Mouse (Mus musculus) layer of hippocampus, adult 11-12 months (tissue): ENCODE measurements around the gene Pde4d.

Experiments used
- DNase-seq: peaks from one replicate; pipeline ENCODE4 v3.0.0; 2022; ENCODE audit warnings: low spot score

Pde4d gene

DNA sequence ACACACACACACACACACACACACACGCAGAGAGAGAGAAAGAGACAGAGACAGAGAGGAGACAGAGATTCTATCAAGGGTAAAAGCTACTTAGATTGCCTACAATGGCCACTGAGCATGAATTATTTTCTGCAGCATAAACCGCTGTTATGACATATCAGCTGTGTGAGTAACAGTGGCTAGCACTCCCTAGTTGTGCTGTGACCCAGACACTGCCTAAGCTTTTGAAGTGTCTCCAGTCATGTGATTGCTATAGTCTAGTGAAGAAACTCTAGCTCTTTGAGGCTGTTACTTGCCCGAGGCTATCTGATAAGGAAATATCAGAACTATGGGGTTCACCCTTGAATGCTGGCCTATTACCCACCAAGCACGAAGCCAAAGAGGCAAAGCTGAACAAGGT lies 1058.7 kb downstream of the Pde4d start:
- DNase-seq, result no peak

DNA sequence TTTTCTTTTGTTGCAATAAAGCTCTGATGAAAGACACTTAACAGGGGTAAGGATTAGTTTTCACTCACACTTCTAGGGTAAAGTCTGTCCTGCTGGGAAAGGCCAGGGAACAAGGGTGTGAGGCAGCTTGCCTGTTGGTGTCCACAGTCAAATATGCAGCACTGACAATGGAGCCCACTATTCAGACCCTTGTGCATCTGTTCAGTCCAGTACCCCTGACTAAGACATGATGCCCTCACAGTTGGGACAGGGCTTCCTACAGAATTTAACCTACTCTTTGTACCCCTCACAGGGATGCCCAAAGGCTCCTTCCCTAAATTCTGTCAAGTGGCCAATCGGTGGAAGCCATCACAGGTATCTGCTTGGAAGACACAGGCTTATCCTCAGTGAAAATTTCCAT lies 1068.4 kb downstream of the Pde4d start:
- DNase-seq, result no peak

DNA sequence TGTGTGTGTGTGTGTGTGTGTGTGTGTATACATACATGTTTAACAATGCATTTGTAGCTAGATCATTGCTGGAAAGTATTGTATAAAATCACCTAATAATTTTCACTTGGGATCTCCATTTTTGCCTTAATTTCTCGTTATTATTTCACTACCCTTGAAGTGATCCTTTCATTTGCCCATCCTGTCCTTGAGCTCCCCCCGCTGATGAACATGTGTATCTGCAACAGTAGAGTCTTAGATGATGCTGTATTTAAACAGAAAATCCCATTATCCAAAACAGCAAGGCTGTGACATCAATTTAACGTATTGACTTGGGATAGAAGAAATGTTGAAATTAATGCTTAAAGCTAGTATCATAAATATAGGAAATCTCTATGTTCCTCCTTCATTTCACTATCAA lies 1069.7 kb downstream of the Pde4d start:
- DNase-seq, result no peak

DNA sequence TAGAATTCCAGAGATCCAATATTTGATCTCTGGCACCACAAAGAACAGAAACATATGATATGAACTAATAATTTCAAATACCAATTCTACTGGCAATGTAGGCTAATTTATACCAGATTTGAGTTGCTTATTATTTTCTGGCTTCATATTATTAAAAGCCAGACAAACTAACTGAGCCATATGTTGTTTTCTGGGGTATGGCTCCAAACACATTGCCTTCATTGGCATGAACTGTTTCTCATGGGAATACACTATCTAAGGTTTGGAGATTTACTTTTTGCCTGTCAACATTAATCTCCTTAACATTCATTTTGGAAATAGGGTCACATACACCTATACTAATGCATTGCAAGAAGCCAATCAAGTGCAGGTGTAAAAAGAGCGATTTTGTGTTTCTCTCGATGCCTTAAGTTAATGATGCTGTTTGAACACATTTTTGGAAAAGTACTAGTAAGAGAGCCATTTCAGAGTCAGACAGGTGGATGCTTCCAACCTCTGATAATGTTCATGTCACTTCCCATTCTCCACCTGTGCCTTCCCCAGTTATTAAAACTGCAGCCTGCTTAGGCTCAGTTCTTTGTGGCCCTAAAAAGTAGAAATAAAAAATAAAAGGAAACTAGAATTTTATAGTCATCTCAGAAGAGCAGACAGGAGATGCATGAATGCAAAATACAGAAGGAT lies 1070.4 kb downstream of the Pde4d start:
- no peak for DNase-seq

DNA sequence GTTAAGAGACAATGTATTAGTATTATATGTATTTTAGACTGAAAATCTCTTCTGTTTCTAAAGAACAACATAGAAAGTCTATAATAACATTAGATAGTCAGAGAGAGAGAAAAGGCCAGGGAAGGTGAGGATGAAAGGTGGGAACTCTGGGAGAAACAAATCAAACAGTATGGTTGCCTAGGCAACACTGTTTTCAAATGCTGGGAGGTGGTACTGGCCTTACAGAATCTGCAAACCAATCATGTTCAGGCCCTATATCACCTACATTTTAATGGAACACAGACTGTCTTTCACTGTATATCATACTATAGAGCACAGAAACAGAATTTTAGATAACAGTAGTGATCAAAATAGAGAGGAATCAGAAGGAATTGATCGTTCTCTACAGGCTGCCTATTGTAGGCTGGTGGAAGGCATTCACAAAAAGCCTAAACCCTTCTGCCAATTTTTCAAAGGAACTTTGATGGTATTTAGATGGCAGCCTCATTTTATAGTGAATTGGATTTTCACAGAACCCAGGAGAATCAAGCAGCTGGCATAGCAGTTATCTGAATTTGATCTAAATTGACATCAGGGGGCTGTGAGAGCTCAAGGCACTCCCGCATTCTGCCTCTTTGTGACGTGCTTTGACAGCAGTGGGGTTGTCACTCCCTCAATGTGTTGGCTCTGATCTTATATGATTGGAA lies 1084.2 kb downstream of the Pde4d start:
- no peak for DNase-seq

DNA sequence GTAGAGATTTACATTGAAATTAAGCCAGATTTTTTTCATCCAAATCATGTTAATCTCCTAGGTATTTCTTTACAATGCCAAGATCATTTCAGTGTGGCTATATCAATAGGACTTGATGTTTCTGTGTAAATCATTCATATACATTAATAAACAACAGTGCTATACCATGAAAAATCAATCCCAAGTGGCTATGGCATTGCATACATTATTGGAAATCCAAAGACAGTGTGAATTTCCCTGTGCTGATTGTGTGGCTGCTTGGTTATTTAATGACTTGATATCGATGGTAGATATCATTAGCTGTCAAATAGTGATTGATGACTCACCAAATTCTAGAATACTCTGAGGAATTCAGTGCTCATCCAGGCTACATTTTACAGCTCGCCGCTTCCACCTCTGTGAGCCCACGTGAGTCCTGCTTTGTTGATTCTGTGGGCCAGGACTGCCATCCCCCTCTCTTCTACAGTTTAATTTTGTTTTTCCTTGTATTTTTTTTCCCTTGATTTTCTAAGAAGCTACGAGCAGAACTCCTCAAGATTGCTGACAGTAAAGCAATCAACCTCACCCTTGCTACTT lies 1085.0 kb downstream of the Pde4d start:
- no peak for DNase-seq

DNA sequence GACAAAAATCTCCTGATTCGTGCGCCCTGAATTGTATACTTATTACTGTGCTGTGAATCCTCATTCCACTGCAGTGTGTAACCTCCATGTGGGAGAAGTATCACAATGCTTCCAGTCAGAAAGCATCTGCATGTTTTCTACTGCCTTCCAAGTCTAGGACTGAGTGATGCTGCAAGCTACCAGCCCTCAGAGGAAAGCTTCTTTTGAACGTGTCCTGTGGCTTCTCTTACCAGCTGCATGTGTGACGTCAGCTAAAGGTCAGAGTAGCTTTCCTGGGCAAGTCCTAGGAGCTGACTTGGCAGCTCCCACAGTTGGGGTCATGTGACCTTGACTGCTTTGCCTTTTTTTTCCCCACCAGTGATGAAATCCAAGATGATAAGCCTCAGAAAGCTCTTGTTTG lies 1086.9 kb downstream of the Pde4d start:
- no peak for DNase-seq

DNA sequence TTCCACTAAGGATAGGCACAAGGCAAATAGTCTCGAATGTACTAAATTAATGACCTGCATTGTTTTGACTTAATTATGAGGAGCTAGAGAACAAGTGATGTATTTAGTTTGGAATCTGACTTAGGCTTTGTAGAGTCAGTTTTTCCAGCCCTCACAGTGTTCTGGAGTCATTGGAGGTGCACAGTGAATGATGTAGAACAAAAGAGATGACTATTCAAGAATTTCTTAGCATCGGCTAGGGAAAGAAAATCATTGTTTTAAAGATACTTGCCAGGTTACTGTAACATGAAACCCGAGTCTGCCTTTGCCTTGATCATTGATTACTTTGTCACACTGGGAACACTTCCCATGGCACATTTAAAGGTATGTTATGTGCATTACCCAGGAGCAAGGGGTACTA lies 1089.6 kb downstream of the Pde4d start:
- no peak for DNase-seq

DNA sequence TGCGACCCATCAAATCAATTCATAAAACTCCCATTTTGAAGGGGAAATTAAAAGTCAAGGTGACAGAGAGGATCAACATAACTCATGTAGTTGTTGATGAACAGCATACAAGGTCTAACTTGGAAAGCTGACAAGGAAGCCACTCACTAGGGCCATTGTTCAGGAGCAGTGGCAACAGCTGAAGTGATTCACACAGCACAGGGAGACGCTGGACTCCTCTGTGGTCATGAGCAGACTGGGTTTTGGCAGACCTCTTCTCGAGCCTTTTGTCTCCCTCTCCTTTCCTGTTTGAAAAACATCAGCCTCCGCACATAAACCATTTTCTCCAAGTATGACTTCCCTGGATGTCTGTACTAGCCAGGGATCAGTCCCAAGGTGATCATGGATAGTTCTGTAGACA lies 1094.9 kb downstream of the Pde4d start:
- no peak for DNase-seq

DNA sequence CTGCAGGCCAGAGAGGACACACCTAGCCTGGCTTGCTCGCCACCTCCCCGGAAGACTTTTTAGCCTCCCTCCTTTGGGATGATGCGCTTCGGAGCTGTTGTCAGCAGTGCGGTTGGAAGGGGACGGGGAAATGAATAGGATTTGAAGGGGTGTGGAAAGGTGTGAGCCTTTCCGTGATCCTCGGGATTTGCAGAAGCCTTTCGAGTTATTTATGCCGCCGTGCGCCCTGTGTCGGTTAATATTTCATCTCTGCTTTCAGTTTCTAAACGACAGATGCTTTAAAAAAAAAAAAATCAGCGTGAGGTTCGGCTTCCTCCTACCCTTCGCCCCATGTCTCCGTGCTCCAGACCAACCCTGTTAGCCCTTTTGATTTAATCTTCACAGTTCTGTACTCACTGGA lies 1096.6 kb downstream of the Pde4d start:
- DNase-seq, result no peak

DNA sequence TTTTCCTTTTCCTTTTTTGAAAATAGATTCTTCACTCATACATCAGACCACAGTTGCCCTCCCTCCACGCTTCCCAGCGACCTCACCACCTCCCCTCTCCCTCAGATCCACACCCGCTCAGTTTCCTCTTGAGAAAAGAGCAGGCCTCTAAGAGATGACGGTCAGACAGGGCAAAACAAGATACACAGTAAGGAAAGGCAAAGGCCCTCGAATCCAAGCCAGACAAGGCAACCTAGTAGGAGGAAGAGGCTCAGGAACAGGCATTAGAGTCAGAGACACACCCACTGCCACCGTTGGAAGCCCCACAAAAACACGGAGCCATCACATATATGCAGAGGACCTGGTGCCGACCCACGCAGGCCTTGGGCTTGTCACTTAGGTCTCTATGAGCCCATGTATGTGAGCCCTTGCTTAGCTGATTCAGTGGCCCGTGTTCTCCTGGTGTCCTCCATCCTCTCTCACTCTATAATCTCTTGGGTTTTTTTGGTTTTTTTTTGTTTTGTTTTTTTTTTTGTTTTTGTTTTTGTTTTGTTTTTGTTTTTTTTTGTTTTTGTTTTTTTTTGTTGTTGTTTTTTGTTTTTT lies 1097.3 kb downstream of the Pde4d start:
- DNase-seq, result no peak

DNA sequence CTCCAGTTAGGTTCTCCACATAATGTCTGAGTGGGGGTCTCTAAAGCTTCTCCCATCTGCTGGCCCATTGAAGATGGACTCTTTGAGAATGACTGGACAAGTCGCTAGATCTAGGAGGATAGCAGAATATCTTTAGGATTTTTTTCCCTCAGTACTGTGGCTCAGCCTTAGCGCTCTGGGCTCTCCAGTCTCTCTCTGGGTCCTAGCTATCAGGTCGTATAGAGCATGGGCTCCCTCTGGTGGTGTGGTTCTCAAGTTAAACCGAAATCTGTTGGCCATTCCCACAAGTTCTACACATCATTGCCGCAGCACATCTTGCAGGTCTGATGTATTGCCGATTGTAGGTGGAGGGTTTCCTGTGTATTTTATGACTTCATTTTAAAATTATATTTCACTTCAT lies 1098.0 kb downstream of the Pde4d start:
- peak; percentile 87 for DNase-seq

DNA sequence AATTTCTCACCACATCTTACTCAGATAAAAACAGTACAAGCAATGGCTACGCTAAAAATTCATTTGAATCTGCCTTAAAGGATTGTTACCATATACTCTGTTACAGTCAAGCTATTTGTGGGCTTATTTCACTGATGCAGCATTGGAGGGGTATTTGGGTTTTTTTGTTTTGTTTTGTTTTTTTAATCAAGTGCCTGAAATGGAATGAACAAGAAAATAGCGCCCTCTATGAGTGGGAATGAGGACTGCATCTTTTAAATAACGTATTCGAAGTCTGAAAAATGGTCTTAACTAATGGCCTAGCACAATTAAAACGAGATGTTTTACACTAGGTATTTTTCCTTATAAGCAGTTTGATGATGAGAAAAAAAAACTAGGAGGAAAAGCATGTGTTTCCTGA lies 1098.5 kb downstream of the Pde4d start:
- DNase-seq, result no peak

DNA sequence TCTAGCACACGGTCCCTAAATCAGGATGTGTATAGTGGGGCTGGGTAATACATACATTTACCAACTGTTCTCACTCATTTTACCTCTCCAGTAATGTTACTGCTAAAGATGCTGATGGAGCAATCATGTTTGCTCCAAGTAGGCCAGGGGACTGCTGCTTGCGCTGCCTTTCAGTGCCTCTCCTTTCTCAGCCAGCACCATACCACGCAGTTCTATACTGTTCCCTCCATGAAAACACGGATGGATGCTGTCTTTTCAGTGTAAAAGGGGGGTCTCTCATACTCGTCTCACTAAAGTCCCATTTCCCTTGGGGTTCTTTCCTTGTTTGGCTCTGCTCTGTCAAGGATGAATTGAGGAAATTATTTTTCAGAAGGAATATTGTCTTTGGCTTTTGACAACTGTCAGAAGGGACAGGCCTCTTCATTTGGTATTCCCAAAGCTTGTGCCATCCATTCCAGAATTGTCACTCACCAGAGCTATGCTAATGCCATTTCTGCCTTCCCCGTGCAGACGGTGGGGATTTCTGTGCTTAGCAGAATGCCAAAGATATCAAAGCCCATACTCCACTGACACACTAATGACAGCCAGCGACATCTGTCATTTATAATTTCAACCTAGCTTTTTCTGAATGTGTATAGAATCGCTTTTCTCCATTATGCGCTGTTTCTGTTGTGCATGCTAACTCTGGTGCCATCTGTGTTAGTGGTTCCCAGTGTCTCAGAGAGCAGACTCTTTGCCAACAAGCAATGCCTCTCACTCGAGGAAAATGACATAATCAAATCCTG lies 1099.2 kb downstream of the Pde4d start:
- DNase-seq, result no peak

DNA sequence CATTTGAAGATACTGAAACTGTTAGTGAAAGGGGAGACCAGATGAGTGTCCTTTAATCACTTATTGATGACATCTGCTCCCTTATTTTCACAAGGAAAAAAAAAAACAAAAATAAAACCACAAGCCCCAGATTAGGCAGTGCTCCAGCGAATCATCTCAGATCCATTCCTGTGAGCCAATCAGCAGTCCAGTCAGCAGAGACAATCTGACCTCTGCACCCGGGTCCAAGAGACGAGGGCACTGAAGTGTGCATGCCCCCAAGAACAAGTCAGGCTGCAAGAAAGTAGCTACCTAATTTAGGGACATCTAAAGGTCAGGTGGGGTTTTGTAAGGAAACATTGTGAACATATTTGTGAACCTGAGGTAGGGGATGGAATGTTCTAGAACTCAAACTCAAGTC lies 1102.1 kb downstream of the Pde4d start:
- DNase-seq, result no peak

DNA sequence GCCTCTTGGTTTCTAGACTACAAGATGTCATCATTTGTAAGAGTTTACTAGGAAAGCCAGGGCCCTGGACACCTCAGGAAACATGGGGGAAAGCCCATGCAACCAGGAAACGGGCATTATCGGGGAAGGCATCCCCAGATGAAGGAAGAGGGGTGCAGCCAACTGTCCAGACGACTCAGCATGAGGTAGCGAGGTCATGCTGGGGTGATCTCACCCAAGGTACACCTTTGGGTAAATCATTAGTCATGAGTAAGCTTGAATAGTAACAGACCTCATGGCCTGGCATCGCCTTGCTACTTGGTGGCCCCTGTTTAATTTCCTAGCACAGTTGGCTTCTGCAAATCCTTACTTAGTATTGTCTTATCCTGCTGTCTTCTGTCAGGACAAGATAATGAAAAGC lies 1105.8 kb downstream of the Pde4d start:
- DNase-seq, result no peak

DNA sequence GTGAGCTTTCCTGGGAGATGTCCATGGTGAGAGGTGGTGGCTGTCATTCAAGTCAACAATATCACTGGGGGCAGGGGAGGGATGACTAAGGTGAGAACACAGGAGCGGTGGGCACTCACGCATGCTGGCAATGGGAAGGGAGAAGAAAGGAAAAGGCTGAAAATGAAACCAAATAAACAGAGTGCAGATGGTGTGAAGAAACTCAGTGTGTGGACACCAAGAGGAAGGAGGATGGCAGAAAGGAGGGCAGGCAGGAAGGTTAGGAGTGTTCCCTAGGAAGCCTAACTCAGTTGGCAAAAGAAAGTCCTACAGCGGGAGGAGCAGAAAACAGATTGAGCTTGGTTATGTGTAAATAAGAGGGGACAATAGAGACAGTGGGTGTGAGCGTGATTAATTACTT lies 1107.1 kb downstream of the Pde4d start:
- DNase-seq, result no peak

DNA sequence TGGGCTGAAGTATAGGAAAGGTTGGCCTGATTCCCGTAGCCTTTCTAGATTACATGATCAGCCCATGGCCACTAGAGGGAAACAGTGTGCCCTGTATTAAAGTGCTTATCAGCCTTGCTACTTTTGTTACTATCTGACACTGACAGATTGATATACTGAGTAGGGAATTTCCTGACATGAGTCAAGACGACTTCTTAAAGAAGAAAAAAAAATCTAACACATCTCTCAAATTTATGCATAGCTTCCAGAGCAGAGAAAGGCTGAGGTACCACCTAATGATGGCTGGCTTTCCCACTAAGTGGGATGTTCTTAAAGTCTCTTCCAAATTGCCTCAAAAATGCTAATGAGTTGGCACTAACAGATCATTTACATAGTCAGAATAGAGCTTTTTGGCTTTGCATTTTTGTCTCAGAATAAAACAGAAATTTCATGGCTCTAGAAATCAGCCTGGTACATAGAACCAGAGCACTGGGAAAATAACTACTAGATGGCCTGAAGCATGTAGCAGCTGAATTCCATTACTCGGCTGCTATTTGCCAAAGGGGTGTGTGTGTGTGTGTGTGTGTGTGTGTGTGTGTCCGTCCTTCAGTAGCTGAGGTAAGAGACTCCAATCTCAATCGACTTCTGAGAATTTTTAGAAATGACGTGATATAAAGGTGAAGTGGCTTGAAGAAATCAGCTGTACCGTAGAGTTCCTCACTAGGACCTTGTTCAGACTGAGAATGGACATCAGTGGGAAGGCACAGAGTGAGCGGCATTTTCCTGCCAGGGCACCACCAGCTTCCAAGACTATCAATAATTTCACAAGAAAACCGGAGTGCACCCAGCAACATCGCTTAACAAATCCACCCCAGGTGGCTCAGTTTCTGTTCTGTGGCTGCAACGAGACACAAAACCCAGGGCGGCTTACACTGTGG lies 1108.9 kb downstream of the Pde4d start:
- DNase-seq, result peak; percentile 65

DNA sequence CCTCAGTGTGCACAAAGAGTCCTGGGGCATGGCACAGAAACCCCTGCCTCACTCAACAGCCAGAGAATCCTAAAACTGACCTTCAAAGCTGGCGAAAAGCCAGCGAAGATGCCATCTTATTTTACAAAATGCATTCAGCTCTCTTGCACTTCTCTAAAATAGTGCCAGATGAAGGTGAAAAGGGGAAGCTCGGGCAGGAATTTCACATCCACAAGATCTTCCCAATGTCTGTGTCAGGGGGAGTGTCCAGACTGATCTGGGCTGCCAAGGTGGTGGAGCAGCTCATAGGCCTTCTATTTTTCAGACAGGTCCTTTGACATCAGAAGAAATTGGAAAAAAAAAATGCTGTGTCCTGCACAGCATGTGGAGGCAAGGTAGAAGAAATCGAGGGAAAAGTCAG lies 1110.5 kb downstream of the Pde4d start:
- no peak for DNase-seq

DNA sequence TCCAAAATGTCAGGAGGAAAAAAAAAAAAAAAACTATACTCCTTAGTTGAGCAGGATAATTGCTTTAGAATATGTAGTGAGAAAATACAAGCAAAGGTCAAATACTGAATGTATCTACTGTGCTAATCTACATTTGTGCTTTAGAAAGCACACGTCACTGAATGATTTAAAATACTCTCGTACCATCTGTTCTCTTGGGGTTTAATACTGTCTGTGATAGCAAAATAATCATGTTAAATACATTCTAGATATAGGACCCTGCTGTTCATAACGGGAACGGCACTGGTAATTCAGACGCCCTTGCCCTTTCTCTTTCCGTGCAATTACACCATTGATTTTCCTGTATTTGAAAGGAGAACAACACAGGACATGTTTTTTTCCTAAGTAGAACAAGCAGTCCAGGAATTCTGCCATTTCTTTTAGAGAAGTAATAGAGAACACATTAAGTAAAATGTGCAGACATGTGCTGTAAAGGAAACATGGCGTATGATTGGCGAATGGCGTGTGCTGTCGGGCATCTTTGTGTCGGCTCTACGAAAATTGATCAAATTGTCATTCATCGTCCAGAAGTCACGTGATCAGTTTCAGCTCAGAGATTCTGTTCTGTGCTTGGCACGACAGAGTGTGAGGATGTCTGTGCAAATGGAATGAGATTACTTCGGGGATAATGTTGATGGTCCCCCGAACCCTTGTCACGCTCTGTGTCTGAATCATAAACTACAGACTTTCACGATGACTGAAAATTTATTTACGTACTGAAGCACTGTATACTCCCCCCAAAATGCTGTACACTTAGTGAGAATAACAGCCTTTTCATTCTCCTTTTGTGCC lies 1119.1 kb downstream of the Pde4d start:
- DNase-seq, result no peak

DNA sequence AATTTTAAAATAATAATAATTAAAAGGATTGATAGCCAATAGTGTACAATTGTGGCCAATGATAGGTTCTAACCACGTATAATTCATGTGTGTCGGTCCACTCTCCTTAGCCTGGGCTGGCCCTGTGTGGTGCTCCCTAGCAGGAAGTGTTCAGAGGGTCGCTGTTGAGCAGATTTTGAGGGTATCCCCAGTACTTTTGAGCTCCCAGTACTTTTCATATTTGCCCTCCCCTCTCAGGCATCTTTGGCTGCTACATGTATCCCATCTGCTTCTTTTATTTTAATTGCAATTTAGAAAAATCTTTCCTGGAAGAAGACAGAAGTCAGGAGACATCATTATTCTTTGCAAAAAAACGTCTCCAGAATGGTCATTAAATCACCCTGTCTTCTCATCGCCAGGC lies 1119.7 kb downstream of the Pde4d start:
- DNase-seq, result no peak
